Mouse (Mus musculus) MEL (cell line): ENCODE measurements at regions not wholly inside any gene's neighbourhood (a gene's known extent, or its start where the extent isn't known, plus 50 kb on each side); places are given as distances from the start of the nearest gene placed in this dataset.

Experiments used
- CTCF ChIP-seq, 3 experiments: IDR thresholded peaks in 2 of 3; conservative IDR thresholded peaks in 1 of 3; 2 replicates each; pipeline ENCODE4 v1.5.1; 2011 to 2012; ENCODE audit warnings: low read length in 3 of 3, low read depth in 2 of 3, mild to moderate bottlenecking in 2 of 3, improper control_type of control experiment in 1 of 3, inconsistent platforms in 1 of 3, mixed read lengths in 1 of 3, moderate library complexity in 1 of 3; ENCODE audit not compliant: control insufficient read depth in 1 of 3, insufficient read depth in 1 of 3, poor library complexity in 1 of 3, severe bottlenecking in 1 of 3
- SIN3A ChIP-seq: IDR thresholded peaks from 2 replicates; pipeline ENCODE4 v1.6.1; 2012; ENCODE audit warnings: low read length, improper control_type of control experiment, inconsistent platforms

- TF ChIP-seq CTCF (IDR thresholded peaks at IDR 0.05 in 2 of 3, conservative IDR thresholded peaks at IDR 0.05 in 1 of 3; ENCODE audit: control insufficient read depth in 1 of 3, insufficient read depth in 1 of 3, low read depth in 2 of 3, low read length in 3 of 3, poor library complexity in 1 of 3, severe bottlenecking in 1 of 3) (no peak), SIN3A (no peak)
Measured at GRCm38 (mm10) chrX:11466191-11466590, 138.6 kb downstream of the H2al1j start.
